Mouse (Mus musculus) urinary bladder, postnatal 36 days (tissue): Measurements from ENCODE around the gene Olfr432.
"Not testable (repeated sequence)": the region's sequence is repeated elsewhere in the genome, so short reads cannot be mapped to it uniquely, and the experiment has no call there.

ENCODE experiments used
- DNase-seq, 2 experiments: peaks; one replicate each; pipeline ENCODE4 v3.0.0; 2022; ENCODE audit warnings: low spot score in 2 of 2, mixed read lengths in 1 of 2

Gene Olfr432

DNA sequence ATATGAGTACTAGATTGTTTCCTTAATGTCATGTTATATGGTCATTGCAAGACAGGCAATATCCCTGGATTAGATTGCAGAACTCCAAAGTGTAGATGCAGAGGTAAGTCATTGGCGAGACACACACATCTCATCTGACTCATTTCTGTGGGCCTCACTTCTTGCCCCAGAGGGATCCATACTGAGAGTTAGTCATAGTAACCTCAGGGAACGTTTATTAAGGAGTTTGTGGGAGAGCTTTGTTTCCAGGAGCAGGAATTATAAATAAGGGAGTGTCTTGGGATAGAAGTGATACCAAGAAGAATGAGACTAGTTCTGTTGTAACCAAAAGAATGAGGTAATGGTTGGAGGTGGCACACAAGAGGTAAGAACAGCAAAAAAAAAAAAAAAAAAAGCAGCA is at the start of gene Olfr432:
Gene Olfr432, plus strand, starts transcription at position 313 of the 400 bp plus-strand sequence.
- no peak for DNase-seq

DNA sequence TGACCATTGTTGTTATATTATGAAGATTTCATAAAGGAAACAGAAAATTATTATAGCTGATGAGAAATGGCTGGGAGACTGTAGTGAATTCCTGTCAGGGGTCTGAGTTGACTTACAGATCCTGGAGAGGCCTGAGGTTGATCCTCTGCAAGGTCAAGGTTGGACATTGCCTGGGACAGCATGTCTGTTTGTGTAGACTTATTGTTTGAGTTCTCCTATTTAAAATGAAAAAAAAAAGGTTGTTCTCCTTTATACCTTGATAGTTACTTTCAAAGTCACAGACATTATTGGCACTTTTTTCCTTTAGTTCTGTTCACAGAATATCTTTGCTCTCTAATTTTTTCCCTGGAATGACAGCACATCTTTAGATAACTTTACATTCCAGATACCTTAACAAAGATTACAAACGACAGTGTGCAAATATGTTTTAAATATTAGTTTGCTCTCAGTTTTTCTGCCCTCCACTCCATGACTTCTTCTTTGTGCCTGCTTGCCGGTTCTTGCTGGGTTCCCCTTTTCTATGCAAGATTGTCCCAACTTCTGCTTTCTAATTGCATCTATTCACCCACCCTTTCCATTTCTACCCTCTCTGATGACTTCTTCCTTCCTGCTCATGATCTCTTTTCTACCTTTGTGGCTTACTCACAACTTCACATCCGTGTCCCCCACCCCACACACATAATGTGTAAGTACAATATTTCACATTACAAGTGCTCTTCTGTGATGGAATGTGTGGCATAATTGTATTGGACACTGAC is 44.5 kb upstream of the Olfr432 start:
- DNase-seq: not testable (repeated sequence)

- not testable (repeated sequence) for DNase-seq
Observed at GRCm38 (mm10) chr1:174007050-174007449, 42.0 kb upstream of the Olfr432 start.

GRCm38 (mm10) chr1:174031698-174032097 is 17.3 kb upstream of the Olfr432 start, which contains the start of gene Ifi205:
Gene Ifi205 (minus strand): TSS chr1:174031810.
- DNase-seq: peak in 1 of 2 experiments; percentile 28

DNA sequence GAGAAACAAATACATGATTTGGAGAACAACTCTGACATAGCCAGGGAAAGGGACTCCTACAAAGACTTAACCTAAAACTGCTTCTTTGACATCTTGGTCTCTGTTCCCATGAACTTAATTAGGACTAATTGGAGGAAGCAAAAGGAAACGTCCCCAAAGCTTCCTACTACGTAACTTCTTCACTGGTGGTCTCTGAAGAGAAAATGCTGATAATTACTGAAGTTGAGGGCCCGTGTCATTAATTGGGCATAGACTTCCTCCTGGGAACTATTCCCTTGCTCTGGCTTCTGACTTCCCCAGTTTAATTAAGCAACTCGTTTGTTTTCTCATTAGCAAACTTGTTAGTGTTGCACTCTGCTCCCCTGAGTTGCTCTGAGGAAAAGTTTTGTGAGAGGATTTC is 13.2 kb upstream of the Olfr432 start:
- DNase-seq: no peak

DNA sequence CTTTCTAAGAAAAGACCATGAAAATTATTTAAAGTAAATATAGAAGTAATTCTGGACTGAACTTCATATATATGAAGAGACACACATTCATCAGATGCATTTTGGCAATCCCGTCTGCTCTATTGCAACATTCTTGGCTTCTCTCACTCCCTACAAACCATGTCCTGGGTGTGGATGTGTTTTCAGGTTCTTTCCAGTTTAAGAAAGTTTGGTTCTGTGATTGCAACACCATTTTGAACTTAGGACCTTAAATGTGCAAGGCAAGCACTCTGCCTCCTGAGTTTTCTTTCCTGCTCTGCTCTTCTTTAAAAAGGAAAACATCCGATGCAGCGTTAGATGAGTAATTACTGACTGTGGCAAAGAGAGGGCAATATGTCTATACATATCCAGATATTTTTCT is 10.5 kb upstream of the Olfr432 start:
- no peak for DNase-seq

DNA sequence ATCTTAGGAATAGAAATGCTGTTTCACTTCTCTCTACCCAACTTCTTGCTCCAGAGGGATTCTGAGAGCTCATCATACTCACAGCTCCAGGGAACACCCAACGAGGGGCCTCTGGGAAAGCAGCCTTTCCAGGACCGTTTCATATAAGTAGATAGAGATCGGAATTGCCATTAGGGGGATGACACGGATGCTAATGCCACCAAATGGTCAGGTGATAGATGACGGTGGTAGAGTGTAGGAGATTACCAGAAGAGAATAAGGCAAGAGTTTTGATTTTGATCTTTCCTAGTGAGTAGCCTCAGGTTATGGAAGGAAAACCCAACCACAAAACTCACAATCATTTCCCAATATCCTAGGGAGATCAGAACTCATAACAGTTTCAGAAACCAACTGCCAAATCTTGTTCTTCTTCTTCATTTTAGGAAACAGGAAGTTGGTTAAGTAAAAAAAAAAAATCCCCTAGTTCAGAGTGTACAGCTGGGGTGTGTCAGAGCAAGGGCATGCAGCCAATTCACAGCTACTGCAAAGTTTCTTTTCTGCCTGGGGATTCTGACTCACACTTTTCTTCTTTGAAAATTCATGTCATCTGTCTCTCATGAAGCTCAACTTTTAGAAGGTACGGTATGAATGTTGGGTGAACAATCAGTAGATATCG is 8.4 kb upstream of the Olfr432 start, which contains the start of gene Olfr433:
Gene Olfr433, plus strand, starts transcription at position 183 of the 655 bp plus-strand sequence.
- DNase-seq: peak; percentile 35 to 68

- DNase-seq: not testable (repeated sequence)
Observed at GRCm38 (mm10) chr1:174042091-174042884, 6.7 kb upstream of the Olfr432 start.

DNA sequence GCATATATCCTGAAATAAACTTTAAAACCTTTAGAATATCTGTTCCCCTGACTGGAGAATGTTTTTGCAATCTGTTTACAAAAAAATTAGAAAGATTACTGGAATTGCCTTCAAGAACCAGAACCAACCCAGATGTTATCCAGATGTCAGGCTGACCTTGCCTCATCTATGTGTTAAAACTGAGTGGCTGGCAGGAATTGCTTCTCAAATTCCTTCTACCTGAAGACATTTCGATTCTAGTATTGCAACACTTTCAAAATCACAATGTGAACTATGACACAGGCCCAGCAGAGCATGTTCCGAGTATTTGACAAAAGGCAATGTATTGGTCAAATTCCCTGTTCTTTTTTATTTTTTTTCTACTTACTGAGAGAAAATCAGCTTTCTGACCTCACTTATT is 4.6 kb upstream of the Olfr432 start:
- no peak for DNase-seq

DNA sequence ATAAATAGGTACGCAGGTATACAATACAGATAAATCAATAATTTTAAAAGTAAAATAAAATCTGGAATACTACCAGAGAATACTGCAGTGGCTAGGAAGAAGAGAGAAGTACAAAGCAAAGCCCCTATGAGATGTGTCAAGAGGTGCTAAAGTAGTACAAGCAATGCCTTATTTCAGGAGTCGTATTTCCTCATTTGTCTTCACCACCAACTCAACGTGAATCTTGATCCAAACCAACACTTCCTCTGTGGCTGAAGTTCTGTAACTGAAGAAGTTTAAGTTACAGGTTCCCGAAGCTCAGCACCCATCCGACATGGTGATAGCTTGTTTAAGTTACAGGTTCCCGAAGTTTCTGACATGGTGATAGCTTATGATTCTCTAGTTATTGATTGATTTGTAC is 778 bp upstream of the Olfr432 start:
- not testable (repeated sequence) for DNase-seq

- DNase-seq: not testable (repeated sequence)
Observed at GRCm38 (mm10) chr1:174049357-174049756, 352 bp downstream of the Olfr432 start.

DNA sequence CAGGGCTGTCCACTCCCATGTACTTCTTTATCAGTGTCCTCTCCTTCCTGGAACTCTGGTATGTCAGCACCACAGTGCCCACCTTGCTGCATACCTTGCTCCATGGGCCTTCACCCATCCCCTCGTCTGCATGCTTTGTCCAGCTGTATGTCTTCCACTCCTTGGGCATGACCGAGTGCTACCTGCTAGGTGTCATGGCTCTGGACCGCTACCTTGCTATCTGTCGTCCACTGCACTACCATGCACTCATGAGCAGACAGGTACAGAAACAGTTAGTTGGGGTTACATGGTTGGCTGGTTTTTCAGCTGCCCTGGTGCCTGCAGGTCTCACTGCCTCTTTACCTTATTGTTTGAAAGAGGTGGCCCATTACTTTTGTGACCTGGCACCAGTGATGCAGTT is 1.5 kb downstream of the Olfr432 start:
- no peak for DNase-seq

- DNase-seq: no peak
Observed at GRCm38 (mm10) chr1:174051515-174051914, 2.5 kb downstream of the Olfr432 start.

GRCm38 (mm10) chr1:174051931-174052536 is 3.0 kb downstream of the Olfr432 start:
- no peak for DNase-seq

GRCm38 (mm10) chr1:174052981-174053380 is 4.0 kb downstream of the Olfr432 start:
- no peak for DNase-seq

DNA sequence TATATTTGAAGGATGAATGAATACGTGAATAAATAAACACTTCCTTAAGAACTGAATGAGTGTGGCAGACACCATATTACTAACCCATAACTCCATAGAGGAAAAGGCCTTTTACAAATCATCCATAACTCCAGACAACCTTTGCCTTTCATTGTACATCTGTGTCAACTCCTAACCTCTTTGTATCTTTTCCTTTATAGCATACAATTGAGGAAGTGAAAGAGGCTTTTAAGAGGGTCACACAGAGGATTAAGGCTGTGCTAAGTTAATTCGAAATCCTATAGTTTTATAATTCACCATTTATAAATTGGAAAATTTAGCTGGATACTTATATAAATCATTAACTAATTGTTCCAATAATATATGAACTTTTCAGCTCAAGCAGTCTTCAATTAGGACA is 6.2 kb downstream of the Olfr432 start:
- no peak for DNase-seq

DNA sequence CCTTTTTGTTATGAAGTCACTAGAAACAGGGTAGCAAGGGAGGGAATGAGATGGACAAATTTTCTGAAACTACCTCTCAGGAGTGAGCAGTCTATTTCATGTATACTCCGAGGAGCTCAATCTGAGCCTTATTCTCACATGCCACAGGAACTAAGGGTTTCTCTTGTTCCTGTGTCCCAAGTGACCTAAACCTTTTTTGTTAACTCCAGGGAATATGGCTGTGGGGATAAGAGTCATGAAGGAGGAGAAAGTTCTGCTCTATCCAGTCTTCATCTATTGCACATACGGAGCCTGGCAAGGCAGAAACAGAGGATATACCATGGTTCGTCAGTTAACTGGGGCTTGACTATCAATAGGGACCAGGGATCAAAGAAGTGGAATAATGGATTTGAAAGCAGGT is 17.3 kb downstream of the Olfr432 start, which contains the start of gene Olfr430:
Gene Olfr430, plus strand, starts transcription at position 301 of the 400 bp plus-strand sequence.
- DNase-seq: no peak

GRCm38 (mm10) chr1:174084031-174084430 is 35.0 kb downstream of the Olfr432 start, which contains the start of gene Olfr429:
Gene Olfr429 (plus strand): TSS chr1:174084331.
- no peak for DNase-seq

- no peak for DNase-seq
Observed at GRCm38 (mm10) chr1:174096591-174096990, 47.6 kb downstream of the Olfr432 start, which contains the start of gene Olfr427. Gene Olfr427 (plus strand): TSS chr1:174096891.

DNA sequence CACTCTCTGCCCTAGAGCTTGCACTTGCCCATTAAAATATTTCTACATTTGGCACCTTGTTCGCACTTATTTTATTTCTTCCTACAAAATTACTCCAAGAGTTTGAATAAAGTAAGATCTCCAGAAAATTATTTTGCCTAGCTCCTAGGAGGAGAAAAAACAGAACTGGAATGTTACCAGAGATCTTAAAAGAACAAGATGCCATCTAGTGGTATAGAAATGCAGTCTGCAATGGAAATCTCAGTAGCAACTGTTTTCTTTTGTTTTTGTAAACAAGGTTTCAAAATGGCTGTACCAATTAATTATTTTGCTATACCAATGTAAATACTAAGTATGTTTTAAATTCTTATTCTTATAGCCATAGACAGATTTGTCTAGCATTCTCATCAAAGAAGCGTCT is 54.7 kb downstream of the Olfr432 start:
- no peak for DNase-seq
